Mouse (Mus musculus) testis, adult 2 months (tissue): ENCODE measurements around the gene Me3.

Source experiments
- CTCF ChIP-seq: fragments of 200-500 bp; IDR thresholded peaks from 2 replicates; pipeline ENCODE4 v1.5.1; 2012; ENCODE audit warnings: low read depth, mild to moderate bottlenecking, inconsistent platforms, low read length, moderate library complexity; ENCODE audit not compliant: control insufficient read depth, insufficient read depth, insufficient replicate concordance
- POLR2A ChIP-seq: fragments of 200-500 bp; IDR thresholded peaks from 2 replicates; pipeline ENCODE4 v1.6.1; 2012; ENCODE audit warnings: low read depth, mild to moderate bottlenecking, inconsistent platforms, low read length, moderate library complexity; ENCODE audit not compliant: control insufficient read depth

- TF ChIP-seq POLR2A (no peak), CTCF (no peak)
Observed at GRCm38 (mm10) chr7:89671104-89671831, 39.1 kb downstream of the Me3 start.
